Mouse (Mus musculus) cerebellum, postnatal 4 days (tissue): ENCODE results near the gene Pdxdc1.
"Not testable (repeated sequence)": the region's sequence is repeated elsewhere in the genome, so short reads cannot be mapped to it uniquely, and the experiment has no call there.

Experiments
- DNase-seq, 2 experiments: peaks; one replicate each; pipeline ENCODE4 v3.0.0; 2022; ENCODE audit warnings: low spot score in 2 of 2, mixed read lengths in 1 of 2

The Pdxdc1 gene

DNA sequence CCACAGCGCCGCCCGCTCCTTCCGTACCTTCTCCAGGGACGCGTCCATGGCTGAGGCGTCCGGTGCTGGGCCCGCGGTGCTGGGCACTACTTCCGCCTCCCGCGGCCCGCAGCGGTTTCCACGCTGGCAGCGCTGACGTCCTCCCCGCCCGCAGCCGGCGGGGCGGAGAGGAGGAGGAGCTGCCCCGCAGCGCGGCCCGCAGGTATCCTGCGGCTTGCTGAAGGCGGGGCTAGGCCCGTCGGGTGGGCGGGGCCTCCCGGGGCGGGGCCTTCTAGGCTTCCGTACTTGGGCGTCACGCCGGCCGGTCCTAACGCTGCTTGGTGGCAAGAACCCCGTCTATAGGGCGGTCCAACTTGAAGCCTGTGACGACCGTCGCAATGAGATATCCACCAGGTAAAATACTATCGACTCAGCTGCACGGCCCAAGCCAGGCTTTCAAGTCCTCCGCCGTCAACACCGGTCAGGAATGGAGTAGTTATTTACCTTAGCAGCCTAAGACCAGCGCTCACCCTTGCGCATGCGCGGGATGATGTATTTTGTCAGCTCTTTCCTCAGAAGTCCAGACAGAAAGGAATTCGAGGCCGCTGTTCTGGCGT, at the start of gene Pdxdc1, which contains the start of gene Mpv17l:
TSS of gene Pdxdc1 (minus strand) at position 244 of the 596 bp plus-strand sequence.
TSS of gene Mpv17l (plus strand) at position 274 of the 596 bp plus-strand sequence.
- DNase-seq = peak; percentile 93 to 97

DNA sequence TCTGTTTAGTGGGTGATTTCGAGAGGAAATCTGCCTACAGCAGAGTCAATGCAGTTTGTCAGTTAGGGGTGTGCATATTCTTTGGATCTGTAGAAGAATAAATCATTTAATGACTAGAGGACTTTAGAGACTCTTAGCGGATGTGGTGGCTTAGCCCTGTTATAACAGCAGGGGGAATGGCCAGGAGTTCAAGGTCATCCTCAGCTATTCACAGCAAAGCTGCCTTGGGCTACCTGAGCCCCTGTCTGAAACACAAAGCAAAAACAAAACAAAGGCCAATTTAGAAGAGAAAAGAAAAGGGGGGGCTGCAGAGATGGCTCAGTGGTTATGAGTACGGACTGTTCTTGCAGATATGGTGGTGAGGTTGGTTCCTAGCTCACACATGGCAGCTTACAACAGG, 48.3 kb upstream of the Pdxdc1 start:
- DNase-seq = no peak

DNA sequence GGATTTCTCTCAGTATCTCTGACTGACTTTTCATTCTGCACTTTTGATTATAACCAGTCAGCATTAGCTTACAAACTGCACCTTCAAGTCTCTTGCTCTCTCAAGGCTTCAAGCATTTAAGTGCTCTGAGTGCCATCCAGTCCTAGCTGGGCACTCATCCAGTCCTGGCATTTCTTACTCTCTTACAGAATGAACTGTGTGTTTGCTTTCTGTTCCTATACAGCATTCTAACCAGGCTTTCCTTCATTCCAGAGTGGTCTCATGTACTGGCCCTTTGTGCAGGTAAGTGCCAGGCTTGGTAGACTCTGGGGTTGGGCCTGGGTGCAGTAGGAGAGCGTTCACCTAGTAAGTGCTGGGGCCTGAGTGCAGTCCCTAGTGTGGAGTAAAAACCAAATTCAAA, 43.4 kb upstream of the Pdxdc1 start:
- DNase-seq = no peak

DNA sequence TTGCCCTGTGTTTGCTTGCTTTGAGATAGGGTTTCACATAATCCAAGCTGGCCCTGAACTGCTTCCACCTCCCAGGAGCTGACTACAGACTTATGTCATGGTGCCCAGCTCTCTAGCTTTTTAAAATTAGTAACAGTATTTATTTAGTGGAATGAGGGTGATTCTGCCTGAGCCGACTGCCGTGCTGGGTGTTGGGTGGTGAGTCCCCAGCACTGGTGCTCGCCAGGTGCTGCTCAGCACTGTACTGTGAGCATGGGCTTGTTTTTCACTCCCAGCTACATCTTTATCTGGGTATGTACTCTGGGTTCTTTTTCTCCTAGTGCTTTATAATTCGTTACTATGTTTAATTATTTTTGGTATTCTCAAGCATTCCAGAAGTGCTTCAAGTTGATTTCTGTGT, 42.2 kb upstream of the Pdxdc1 start:
- no peak for DNase-seq

DNA sequence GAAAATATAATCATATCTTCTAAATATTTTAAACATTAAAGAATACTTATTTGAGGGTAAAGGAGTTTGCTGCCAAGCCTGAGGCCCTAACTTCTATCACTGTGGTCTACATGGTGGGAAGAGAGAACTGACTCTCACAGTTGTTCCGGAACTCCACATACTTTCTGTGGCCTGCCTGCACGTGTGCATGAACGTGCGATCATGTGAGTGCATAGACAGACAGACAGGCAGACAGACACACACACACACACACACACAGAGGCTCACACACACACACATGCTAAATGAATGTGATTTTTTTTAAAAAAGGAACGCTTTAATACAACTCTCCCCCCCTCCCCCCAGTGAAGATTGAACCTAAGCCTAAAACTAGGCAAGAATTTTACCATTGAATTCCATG, 41.8 kb upstream of the Pdxdc1 start:
- no peak for DNase-seq

DNA sequence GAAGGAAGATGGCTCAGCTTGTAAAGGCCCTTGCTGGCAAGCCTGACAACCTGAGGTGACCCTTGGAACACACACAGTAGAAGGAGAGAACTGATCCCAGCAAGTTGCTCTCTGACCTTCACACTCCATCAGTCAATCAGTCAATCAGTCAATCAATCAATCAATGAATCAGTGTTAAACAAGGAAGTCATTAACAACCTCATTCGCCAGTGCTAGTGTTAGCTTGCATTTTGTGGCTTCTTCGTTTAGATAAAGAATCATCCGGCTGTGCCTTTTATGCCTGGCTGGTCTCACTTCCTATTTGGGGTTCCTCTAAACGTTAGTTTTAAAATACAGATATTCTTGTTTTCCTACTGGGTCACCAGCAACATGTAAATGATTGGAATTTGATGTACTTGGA, 41.2 kb upstream of the Pdxdc1 start:
- DNase-seq = no peak

DNA sequence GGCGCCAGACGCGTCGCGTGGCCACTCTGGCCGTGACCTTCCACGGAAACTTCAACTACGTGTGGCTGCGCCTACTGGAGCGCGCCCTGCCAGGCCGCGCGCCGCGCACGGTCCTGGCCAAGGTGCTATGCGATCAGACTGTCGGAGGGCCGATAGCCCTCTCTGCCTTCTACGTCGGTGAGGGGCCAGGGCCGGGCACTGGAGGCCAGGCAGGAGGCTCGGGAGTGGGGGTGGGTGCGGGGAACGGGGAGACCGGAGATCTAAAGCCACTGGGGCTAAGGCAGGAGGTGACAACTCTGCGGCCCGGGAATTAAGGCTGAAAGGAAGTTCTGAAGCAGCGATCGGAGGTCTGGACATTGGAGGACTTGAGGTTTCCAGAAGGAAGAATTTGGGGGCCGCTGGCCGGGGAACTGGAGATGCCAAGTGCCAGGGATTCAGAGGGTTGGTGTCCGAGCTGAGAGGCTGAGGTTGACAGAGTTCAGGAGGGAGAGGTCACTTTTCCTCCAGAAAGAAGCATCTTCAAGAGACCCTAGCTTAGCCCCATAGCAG, 38.0 kb upstream of the Pdxdc1 start:
- DNase-seq = no peak

DNA sequence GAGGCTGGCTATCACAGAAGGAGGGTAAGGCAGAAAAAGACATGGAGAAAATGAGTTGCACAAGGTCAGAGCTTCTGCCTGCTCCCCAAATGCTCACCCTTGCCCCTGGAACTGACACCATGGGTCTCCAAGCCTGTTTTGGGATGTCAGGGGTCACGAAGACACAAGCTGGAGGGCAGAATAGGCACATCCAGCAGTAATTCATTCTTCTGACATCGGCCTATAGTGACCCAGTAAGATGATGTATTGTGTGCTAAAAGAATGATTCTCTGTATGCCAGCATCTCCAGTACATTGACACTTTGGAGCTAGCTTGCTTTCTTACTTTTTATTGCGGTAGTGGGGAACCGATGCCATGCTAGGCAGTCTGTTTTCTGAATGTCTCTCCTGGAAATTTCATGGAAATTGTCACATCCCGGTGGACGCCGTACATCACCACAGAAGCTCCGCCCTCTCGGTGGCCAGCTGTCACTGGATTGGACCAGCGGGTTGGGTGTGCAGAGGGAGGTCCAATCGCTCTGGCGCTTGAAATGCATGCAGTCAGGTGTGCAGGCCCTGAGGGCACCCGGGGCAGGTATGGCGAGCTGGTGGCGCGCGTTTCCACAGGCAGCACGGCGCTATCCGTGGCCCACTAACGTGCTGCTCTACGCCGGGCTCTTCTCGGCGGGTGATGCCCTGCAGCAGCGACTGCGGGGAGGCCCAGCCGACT, 37.4 kb upstream of the Pdxdc1 start:
- peak; percentile 47 to 65 for DNase-seq

DNA sequence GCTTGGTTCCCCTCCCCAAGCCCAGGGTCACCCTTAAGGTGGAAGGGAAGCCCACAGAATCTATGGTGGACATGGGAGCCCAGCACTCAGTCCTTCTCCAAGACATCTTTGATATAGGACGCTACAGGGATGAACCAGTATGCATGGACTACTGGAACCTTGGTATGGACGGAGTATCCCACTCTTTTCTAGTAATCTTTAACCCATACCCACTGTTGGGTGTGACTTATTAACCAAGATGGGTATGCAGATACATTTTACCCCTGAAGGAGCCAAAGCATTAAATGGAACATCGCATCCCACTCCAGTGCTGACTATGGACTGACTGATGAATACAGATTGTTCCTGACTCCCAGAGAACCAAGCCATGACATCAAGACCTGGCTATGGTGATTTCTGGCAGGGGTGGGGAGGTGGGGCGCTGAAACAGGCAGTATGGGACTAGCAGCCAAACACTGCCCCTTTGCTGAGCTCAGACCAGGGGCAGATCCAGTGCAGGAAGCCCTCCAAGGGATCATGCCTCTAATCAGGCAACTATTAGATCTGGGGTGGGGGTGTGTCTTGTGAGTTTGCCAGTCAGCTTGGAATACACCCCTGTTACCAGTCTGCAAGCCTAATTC, 24.6 kb upstream of the Pdxdc1 start:
- no peak for DNase-seq

DNA sequence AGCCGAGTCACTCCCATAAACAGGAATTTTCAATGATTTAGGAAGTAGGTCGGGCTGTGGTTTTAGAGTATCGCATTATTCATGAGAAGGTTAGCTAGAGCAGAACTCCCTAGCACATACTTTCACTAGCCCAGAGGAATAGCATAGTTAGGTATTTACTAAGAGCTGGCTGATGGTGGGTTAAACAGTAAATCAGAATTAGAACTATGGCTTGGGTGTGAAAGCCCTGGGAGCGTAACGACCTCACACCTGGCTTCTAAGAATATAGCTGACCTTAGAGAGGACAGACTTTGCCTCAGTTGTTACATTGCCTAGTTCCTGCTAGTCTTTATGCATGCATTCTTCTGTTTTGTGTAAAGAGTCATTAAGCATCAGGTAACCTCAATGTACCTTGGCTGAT, 20.0 kb upstream of the Pdxdc1 start:
- DNase-seq = not testable (repeated sequence)

DNA sequence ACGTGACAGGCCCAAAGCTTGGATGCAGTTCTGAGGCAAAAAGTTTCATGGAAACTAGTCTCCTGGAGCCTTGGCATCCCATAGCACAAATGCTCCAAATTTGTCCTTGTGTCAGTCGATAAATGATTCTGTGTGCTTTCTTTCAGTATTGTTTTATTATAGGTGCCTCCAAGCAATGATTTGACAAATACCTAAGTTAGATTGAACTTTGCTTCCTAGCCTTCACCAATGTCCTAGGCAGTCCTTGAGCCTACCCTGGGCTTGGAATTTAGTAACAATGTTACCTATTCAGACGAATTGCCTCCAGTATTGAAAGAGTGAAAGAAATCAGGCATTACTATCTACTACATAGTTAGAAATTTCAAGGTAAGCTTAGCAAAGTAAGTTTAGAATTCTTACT, 19.6 kb upstream of the Pdxdc1 start:
- DNase-seq = not testable (repeated sequence)

DNA sequence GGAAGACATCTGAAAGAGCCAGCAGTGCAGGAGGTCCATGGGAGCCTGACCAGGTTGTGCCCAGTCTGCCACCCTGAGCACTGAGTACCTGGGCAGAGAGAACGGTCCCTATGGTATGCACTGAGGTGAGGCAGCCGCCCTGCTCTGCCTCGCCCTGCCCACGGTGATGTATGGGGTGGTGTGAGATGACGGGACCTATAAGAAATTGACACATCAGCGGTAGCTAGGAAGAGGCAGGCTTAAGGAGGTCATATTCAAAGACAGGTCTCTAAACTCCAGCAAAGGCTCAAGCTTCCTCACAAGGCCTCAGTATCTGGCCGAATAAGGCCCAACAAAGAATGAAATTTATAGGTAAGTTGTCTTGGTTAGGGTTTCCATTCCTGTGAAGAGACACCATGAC, 18.9 kb upstream of the Pdxdc1 start:
- DNase-seq = no peak

DNA sequence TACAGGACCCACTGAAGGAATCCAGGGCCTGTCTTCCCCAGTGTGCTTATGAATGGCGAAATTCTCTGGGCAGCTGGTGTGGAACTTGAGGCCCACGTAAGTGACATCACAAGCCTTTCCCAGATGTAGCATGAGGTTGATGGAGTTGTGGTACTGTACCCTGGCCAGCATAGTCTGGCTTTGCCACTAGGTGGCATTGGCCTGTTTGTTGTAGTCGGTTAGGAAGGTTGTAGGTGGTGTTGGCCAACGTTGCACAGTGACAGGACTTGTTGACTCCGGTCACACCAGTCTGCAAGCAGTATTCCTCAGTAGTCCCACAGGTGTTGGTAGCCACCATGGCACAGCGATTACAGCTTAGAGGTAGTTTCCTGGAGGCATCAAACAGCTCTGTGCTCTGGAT, 18.1 kb upstream of the Pdxdc1 start:
- DNase-seq = no peak

DNA sequence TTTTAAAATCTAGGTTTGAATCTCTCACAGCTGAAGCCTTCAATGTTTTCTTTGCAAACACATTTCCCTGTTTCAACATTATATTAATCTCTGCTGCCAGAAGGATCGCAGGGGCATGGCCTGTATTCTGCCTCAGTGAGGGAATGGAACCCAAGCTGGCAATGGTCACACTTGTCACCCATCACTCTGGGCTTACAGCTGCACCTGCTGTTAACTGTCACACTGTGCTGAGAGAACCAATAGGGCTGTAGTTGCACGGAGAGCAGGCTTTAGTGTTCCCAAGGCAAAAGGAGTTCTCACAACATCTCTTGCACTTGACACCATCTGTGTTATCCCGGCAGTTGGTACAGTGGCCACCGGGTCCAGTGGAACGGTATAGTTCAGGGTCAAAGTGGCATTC, 17.2 kb upstream of the Pdxdc1 start:
- no peak for DNase-seq

DNA sequence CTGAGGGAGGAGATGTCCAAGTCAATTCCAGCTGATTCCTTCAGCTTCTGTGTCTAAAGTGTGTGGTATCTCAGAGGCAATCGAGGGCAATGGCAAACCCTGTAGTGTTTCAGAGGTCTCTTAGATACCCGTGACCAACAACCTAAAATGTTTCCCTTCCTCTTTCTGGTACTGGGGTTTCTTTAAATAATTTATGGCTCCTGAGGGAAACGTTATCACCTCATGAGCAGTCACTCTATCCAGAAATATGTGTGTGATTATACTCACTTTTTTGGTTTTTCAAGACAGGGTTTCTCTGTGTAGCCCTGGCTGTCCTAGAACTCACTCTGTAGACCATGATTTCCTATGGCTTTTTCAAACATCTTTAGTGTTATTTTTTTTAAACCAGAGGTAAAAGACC, 4.4 kb upstream of the Pdxdc1 start:
- no peak for DNase-seq

DNA sequence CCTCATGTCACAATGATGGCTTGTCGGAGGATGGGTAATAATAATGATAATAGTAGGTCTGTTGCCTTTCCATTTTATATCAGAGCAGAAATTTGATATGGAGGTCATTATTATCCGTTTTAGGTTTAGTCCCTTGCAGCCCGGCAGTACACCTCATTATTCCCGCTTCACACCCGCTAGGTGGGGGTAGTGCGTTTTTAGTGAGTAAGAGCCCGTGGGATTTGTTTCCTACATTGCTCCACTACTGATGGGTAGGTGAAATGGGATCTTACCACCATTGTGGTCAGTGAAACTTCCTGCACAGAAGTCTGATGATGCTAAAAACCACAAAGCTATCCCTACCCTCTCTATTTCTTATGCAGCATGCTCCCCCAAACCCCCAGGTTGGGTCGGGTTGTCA, 557 bp upstream of the Pdxdc1 start:
- DNase-seq = peak; percentile 31 to 68

DNA sequence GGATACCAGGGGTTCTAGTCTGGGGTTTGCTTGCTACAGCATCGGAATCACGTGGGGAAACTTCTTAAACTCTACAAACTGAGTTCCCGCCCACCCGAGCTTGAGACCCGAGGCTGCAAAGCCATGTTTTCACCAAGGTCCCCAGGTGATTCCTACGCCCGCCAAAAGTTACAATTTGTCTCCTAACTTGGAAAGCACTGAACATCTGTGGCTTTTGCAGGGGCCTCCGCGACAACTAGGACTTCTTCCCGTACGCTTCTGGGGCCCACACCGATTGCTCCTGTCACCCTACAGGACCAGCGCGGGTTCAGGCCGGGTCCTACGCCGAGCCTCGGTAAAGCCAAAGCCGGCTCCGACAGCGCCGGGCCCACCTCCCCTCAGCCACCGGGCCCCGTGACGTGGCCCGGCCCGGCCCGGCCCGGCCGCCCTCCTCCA, 517 bp downstream of the Pdxdc1 start:
- DNase-seq = no peak

DNA sequence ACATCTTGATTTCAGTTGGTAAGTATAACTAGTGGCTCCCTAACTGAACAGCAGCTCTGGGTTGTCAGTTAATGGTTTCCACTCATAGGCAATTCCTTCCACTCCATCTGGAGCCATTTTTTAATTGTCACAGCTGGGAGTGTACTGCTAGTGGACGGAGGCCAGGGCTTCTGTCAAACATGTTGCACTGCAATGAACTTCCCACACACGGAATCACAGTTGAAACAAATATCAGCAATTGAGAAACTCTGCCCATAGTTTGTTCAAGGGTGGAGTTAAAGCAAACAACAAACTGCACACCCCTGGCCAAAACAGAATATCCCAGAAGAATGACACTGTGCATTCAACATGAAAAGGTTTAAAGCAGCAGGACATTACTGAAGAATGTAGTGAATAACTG, 4.0 kb downstream of the Pdxdc1 start:
- DNase-seq = no peak

DNA sequence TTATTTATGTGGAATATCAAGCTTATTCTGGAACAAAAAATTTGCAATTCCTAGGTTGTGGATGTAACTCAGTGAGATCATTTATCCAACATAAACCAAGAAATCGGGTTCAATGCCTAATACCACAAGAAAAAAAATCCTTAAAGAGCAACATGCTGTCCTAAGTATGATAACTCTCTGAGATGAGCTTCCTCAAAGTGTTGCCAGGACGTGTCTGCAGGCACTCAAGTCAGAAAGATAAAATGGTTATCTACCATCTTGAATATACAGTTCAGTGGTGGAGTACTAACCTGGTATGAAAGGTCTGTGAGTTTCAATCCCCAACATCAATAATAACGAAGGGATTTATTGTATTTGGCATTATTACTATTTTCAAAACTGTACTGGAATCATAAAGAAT, 6.6 kb downstream of the Pdxdc1 start:
- no peak for DNase-seq

DNA sequence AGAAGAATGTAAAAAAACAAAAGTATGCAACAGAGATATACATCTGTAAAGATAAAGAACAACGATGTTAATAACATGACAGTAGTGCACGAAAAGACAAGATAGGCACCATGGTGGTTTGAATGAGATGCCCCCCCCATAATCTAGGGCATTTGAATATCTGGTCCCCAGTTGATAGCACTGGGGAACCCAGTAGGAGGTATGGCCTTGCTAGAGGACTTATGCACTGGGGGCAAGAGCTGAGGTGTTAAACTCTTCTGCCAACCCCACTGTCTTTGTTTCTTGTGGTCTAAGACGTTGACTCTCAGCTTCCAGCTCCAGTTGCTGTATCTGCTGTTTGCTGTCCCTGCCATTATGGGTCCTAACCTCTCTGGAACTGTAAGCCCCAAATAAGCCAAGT, 7.2 kb downstream of the Pdxdc1 start:
- DNase-seq = no peak

DNA sequence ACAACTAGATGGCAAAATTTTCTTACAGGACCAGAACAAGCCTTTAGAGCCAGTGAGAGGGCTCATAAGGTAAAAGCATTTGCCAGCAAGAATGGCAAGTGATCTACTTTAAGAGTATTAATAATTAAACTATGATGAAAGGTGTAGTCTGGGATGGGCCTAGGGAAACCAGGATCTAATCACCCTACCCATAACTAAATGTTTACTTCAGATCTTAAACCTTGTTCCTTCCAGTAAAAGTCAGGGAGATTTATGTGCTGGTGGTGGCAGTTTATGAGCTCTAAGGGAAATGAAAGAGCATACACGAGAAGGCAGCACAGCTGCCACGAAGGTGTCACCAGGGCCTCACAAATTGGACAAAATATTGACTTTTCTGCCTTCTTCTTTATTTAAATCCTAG, 8.8 kb downstream of the Pdxdc1 start:
- no peak for DNase-seq

DNA sequence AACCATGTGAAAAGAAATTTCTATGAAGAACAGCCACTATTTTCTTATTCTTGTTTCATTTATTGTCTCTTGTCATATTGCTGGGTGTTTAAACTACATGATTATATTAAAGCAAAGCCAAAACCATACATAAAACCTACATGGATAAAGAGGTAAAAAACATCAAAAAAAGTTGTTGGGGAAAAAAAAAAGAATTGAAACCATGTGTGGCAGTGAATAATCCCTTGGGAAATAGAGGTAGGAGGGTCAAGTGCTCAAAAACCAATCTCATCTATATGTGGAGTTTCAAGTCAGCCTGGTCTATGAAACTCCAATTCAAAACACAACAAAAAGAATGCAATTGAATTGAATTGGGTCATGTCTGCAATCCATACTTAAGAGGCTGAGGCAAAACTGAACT, 10.1 kb downstream of the Pdxdc1 start:
- no peak for DNase-seq

DNA sequence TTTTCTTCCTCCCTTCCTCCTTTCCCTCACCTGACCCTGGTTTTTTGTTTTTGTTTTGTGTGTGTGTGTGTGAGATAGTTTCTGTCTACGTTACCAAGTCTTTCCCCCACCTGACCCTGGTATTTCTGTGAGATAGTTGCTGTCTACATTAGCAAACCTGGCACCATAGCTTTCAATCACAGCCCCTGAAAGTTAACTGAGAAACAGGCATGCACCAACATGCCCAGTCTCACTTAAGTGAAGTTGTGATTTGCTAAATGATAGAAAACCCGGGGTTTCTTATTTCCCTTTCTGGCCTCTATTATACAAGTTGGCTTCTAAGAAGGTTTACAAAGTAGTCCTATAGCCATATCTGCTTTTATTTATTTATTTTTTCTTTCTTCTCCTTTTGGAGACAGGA, 12.5 kb downstream of the Pdxdc1 start:
- no peak for DNase-seq
